Mouse (Mus musculus) neutrophil, adult 5-6 weeks (primary cell): ENCODE data around the gene Sval3. TPM values are rescaled to one million over a fixed set of nuclear protein-coding genes. Genes with fewer than 3 reads are reported as not detected.

Experiments used
- ATAC-seq: fragments of 151-379, 151-347 bp; 2 replicates; pipeline ENCODE4 v1.8.0; 2017; ENCODE audit warnings: mild to moderate bottlenecking, moderate TSS enrichment; ENCODE audit not compliant: insufficient number of reproducible peaks, poor library complexity, low FRiP score, severe bottlenecking; ENCODE audit errors: extremely low read depth
- total RNA-seq: library from RNA; stranded (forward); fragments of 200-1000 nt; gene quantifications from 2 replicates; pipeline ENCODE4 v1.2.3, GENCODE M21; 2017

Gene Sval3
- not detected in 2 replicates for total RNA-seq

GRCm38 (mm10) chr6:41967840-41968239 lies at the start of gene Sval3:
TSS of gene Sval3 (plus strand) at chr6:41968140.
- no peak for ATAC-seq

GRCm38 (mm10) chr6:41951330-41951729 lies 16.6 kb upstream of the Sval3 start, which contains the start of gene Sval1:
TSS of gene Sval1 (plus strand) at chr6:41951630.
- no peak for ATAC-seq

Other genes with a start within 250 kb of the Sval3 start
- not detected in 2 replicates for gene Olfr459, start 193.0 kb upstream of the Sval3 start, total RNA-seq
- gene Pip, start 120.6 kb upstream of the Sval3 start, total RNA-seq, result not detected in 2 replicates
- not detected in 2 replicates for gene Sval2, start 115.2 kb upstream of the Sval3 start, total RNA-seq
- gene Sval1, start 16.5 kb upstream of the Sval3 start, total RNA-seq, result not detected in 2 replicates
- gene Sva, start 70.3 kb downstream of the Sval3 start, total RNA-seq, result not detected in 2 replicates
- not detected in 2 replicates for gene Tas2r139, start 172.8 kb downstream of the Sval3 start, total RNA-seq
- not detected in 2 replicates for gene Tas2r144, start 247.2 kb downstream of the Sval3 start, total RNA-seq